Mouse (Mus musculus) liver, embryonic 13.5 days (tissue): ENCODE data around the gene Ccdc28b. TPM values are rescaled to one million over a fixed set of nuclear protein-coding genes. Genes with fewer than 3 reads are reported as not detected.

Experiments used
- polyA plus RNA-seq: library from polyadenylated mRNA; unstranded; fragments of >200 nt; fragmentation: Nextera tagmentation; extraction: Ambion mirVana; gene quantifications from 2 replicates; pipeline ENCODE4 v1.2.1, GENCODE M21; 2015

Gene Ccdc28b
- polyA plus RNA-seq, 1 experiment from 2014 or later, result 13.9 TPM

Other genes starting within 250 kb of the Ccdc28b start
- gene Zbtb8a, start 245.8 kb downstream of the Ccdc28b start, polyA plus RNA-seq, result 2.4 and 2.7 TPM in 2 replicates
- 0.96 and 1.6 TPM in 2 replicates for gene Zbtb8b, start 183.1 kb downstream of the Ccdc28b start, polyA plus RNA-seq
- 48.7 and 49.9 TPM in 2 replicates for gene Bsdc1, start 162.4 kb downstream of the Ccdc28b start, polyA plus RNA-seq
- 0.07 TPM in 1 of 2 replicates, not detected in the other for gene Tssk3, start 132.9 kb downstream of the Ccdc28b start, polyA plus RNA-seq
- 0.21 and 0.44 TPM in 2 replicates for gene Fam229a, start 132.8 kb downstream of the Ccdc28b start, polyA plus RNA-seq
- gene Marcksl1, start 110.4 kb downstream of the Ccdc28b start, polyA plus RNA-seq, result 82.7 and 85.9 TPM in 2 replicates
- 121 and 128 TPM in 2 replicates for gene Hdac1, start 81.2 kb downstream of the Ccdc28b start, polyA plus RNA-seq
- 3.5 and 3.8 TPM in 2 replicates for gene Lck, start 50.3 kb downstream of the Ccdc28b start, polyA plus RNA-seq
- 6.6 and 6.9 TPM in 2 replicates for gene Fam167b, start 45.4 kb downstream of the Ccdc28b start, polyA plus RNA-seq
- gene Eif3i, start 23.3 kb downstream of the Ccdc28b start, polyA plus RNA-seq, result 211 and 222 TPM in 2 replicates
- gene Tmem234, start 23.3 kb downstream of the Ccdc28b start, polyA plus RNA-seq, result 142 and 153 TPM in 2 replicates
- 0.31 and 0.51 TPM in 2 replicates for gene Dcdc2b, start 9.7 kb downstream of the Ccdc28b start, polyA plus RNA-seq
- gene Iqcc, start 4.8 kb downstream of the Ccdc28b start, polyA plus RNA-seq, result 11.0 TPM in 2 replicates
- gene Txlna, start 17.1 kb upstream of the Ccdc28b start, polyA plus RNA-seq, result 30.7 and 35.1 TPM in 2 replicates
- gene Kpna6, start 48.8 kb upstream of the Ccdc28b start, polyA plus RNA-seq, result 7.2 and 9.0 TPM in 2 replicates
- 4.0 and 4.4 TPM in 2 replicates for gene Tmem39b, start 72.9 kb upstream of the Ccdc28b start, polyA plus RNA-seq
- gene Khdrbs1, start 118.4 kb upstream of the Ccdc28b start, polyA plus RNA-seq, result 37.6 and 41.5 TPM in 2 replicates
- gene Ptp4a2, start 187.3 kb upstream of the Ccdc28b start, polyA plus RNA-seq, result 236 and 269 TPM in 2 replicates